Mouse (Mus musculus) bone marrow macrophage, adult 2 months (primary cell): Measurements from ENCODE around the gene Svs6. TPM values are rescaled to one million over a fixed set of nuclear protein-coding genes. Genes with fewer than 3 reads are reported as not detected.

Source experiments
- H3K27ac ChIP-seq: 2 replicates; pipeline ENCODE4 v1.5.1; 2012; ENCODE audit warnings: low read depth, low read length; ENCODE audit not compliant: insufficient read depth
- H3K4me1 ChIP-seq: 2 replicates; pipeline ENCODE4 v1.6.1; 2012; ENCODE audit warnings: low read length; ENCODE audit not compliant: control insufficient read depth, insufficient read depth
- H3K4me3 ChIP-seq: 2 replicates; pipeline ENCODE4 v1.5.1; 2012; ENCODE audit warnings: mild to moderate bottlenecking, low read length, moderate library complexity; ENCODE audit not compliant: insufficient read depth
- CTCF ChIP-seq: IDR thresholded peaks from 2 replicates; pipeline ENCODE4 v1.5.1; 2012; ENCODE audit warnings: low read depth, mild to moderate bottlenecking, low read length, moderate library complexity
- POLR2A ChIP-seq: IDR thresholded peaks from 2 replicates; pipeline ENCODE4 v1.6.1; 2012; ENCODE audit warnings: mild to moderate bottlenecking, low read depth, low read length, borderline replicate concordance
- polyA plus RNA-seq: library from polyadenylated mRNA; stranded (reverse); fragments of >200 nt; gene quantifications from 2 replicates; pipeline ENCODE4 v1.2.4, GENCODE M21; 2012; ENCODE audit not compliant: missing spikeins, insufficient read depth, insufficient read length

Svs6 gene
- polyA plus RNA-seq, 1 experiment = not detected

DNA sequence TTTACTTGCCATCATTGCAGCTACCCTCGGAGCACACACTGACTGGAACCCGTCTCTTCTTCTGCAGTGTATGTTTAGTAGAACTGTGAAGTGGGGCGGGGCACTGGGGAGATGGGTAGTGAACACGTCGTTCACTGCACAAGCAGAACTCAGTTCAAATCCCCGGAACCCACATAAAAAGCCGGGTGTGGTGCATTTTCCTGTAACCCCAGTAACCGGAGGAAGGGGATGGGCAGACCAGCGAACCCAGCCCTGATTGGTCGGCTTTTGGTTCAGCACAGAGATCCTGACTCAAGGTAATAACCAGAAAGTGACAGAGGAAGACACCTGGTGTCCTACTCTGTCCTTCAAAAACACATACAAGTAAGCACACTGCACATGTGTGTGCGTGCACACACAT, 36.8 kb downstream of the Svs6 start:
- H3K4me1 ChIP-seq = peaks cover 11% of the 10 kb centered on the region; the same call in 1 of the 2 replicates
- no peak overlapping the region for H3K4me3 ChIP-seq
- TF ChIP-seq CTCF = no peak
- TF ChIP-seq POLR2A = no peak
- no peak overlapping the region for H3K27ac ChIP-seq

DNA sequence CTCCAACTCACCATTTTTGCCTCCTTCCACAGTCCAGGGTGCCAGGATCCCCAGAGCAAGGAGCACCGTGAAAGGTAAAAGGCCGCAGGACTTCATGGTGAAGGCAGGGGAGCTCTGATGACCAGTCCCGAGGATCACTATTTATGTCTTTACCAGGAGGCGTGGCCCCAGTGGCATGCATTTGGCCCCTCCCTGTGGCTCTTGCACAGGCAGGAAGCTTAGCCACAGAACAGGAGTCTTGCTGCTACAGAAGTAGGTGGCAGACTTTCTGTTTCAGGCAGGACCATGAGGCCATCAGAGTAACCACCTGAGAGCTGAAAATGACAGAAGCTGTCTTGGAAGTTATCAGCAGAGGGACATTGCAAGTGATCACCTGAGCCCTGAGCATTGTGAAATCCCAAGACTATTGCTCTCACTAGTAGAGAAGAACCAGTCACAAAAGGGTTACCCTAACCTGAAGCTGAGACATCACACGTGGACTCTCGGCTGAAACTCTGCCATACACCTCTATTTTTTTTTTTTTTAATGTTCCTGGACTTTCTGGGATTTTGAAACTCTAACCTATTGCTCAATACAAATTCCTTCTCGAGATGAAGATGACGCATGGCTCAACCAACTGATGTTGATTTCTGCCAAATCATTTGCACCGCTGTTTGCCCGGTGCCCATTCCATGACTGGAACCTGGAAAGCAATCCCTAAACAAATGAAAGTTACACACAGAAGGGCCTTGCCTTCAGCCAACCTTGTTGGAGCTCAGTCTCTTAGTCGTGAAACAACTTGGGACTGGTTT, 39.8 kb downstream of the Svs6 start:
- H3K4me3 ChIP-seq = no peak overlapping the region

DNA sequence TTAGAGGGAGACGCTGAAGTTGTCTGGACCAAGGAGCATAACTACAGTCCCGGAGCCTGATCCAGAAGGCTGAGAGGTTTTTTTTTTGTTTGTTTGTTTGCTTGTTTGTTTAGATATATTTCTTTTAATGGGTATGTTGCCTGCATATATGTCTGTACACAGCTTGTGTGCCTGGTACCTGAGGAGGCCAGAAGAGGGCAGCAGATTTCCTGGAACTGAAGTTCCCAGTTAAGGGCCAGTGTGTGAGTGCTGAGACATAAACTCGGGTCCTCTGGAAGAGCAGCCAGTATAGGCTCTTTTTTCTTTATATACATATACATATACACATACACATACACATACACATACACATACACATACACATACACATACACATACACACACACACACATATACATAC, 41.8 kb downstream of the Svs6 start:
- Histone ChIP-seq H3K27ac (no peak overlapping the region), H3K4me3 (no peak overlapping the region), H3K4me1 (peaks cover 22% of the 10 kb centered on the region)
- TF ChIP-seq POLR2A = no peak
- TF ChIP-seq CTCF = no peak

More for the DNA sequence above, 39.8 kb downstream of the Svs6 start:
- Histone ChIP-seq H3K27ac (no peak overlapping the region), H3K4me1 (peaks cover 22% of the 10 kb centered on the region)
- TF ChIP-seq POLR2A (no peak), CTCF (no peak)

DNA sequence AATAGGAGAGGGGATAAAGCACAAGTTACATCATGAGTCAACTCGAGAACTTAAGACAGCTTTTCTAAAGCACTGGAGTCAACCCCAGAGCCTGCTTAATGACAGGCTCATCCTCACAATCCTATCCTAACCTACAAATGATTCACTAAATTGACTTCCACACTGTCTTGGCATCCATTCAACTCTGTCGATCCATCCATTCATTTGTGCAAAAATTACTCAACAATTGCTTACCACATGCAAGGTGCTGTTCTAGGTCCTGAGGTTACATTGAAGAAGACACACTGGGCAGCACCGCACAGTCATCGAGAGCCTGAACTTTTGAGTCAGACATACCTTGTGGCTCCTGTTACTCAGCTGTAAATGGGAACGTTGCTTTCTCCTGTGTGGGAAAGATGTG, 42.5 kb downstream of the Svs6 start:
- Histone ChIP-seq H3K27ac (no peak overlapping the region), H3K4me3 (no peak overlapping the region), H3K4me1 (peaks cover 22% of the 10 kb centered on the region)
- TF ChIP-seq CTCF (no peak), POLR2A (no peak)

DNA sequence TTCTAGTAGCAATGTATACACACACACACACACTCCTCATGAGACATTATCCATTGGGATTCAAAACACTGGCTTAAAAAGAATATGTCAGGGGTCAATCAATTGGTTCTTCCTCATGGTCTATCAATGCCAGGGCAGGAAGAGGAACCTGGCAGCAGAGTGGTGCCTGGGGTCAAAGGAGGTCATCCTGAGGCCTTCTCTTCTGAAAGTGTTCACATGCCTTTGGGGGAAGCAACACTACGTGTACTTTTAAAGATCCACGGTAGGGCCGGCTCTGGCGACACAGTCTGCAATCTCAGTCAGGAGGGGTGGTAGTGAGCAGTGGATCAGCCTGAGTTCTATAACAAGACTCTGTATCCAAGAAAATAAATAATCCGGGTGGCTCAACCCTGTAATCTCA, 43.1 kb downstream of the Svs6 start:
- H3K4me1 ChIP-seq = peaks cover 22% of the 10 kb centered on the region
- no peak overlapping the region for H3K27ac ChIP-seq
- no peak for TF ChIP-seq POLR2A
- TF ChIP-seq CTCF = no peak
- H3K4me3 ChIP-seq = no peak overlapping the region

DNA sequence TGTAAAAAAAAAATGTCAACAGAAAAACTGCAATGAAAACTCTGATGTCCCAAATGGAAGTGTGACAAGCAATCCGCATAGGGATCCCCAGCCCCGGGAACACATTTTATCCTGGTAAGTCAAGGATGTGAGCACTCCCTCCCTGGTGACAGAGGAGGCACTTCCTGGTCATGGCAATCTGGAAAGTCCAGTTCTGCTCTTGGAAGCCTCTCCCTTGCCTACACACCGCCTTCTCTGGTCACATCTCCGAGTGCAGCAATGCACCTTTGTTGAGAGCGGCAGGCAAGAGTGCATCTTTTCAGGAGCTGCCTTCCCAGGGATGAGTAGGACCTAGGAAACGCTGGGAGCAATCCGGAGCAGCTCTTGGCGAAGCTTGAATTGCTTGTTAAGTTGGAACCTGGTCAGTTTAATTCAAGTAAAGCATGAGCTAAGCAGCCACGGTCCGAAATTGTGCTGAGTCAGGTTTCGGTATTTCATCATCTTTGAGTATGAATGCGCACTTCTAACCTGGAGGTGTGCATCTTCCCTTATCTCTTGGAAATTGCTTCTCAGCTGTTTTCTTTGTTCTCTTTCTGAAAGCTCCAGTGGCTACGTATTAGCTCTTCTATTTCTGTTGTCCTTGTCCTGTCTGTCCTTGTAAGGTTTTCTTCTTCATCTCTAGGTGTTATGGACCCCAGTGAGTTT, 44.6 kb downstream of the Svs6 start:
- no peak overlapping the region for H3K27ac ChIP-seq
- peaks cover 24% of the 10 kb centered on the region for H3K4me1 ChIP-seq
- TF ChIP-seq POLR2A = no peak
- no peak for TF ChIP-seq CTCF
- H3K4me3 ChIP-seq = no peak overlapping the region

DNA sequence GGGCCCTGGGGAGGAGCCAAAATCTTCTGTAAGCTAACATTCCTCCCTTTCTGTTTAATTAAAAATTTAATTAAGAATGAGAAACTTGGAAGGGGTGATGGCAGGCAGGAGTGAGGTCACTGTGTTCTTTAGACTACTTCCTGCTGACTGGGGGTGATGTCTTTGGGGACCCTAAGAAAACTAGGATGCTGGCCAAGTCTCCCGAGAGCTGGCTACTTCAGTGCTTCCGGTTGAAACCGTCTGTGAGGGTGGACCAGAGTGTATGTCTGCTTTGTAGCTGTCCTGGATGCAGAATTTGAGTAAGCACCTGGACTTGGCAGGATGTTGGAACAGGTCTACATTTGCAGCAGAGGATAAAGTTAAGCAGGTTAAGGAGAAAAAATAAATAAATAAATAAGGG, 50.4 kb downstream of the Svs6 start:
- H3K27ac ChIP-seq = no peak overlapping the region
- peaks cover 12% of the 10 kb centered on the region for H3K4me1 ChIP-seq
- no peak for TF ChIP-seq POLR2A
- no peak overlapping the region for H3K4me3 ChIP-seq

Other genes with a start within 250 kb of the Svs6 start
- 69.9 and 82.6 TPM in 2 replicates for gene Stk4, start 246.4 kb upstream of the Svs6 start, polyA plus RNA-seq
- 60.6 and 63.8 TPM in 2 replicates for gene Tomm34, start 245.6 kb upstream of the Svs6 start, polyA plus RNA-seq
- gene Kcns1, start 145.6 kb upstream of the Svs6 start, polyA plus RNA-seq = not detected in 2 replicates
- gene Wfdc5, start 134.0 kb upstream of the Svs6 start, polyA plus RNA-seq = not detected in 2 replicates
- gene Wfdc12, start 126.1 kb upstream of the Svs6 start, polyA plus RNA-seq = not detected in 2 replicates
- gene Wfdc15a, start 116.6 kb upstream of the Svs6 start, polyA plus RNA-seq = not detected in 2 replicates
- gene Wfdc15b, start 95.1 kb upstream of the Svs6 start, polyA plus RNA-seq = not detected in 2 replicates
- gene Svs2, start 78.3 kb upstream of the Svs6 start, polyA plus RNA-seq = not detected in 2 replicates
- gene Svs3b, start 60.1 kb upstream of the Svs6 start, polyA plus RNA-seq = not detected in 2 replicates
- not detected in 2 replicates for gene Svs4, start 38.3 kb upstream of the Svs6 start, polyA plus RNA-seq
- not detected in 2 replicates for gene Svs3a, start 27.5 kb upstream of the Svs6 start, polyA plus RNA-seq
- gene Svs5, start 16.0 kb downstream of the Svs6 start, polyA plus RNA-seq = not detected in 2 replicates
- 2.1 and 2.3 TPM in 2 replicates for gene Slpi, start 72.3 kb downstream of the Svs6 start, polyA plus RNA-seq
- gene Rbpjl, start 86.4 kb downstream of the Svs6 start, polyA plus RNA-seq = not detected in 2 replicates
- gene Matn4, start 88.4 kb downstream of the Svs6 start, polyA plus RNA-seq = not detected in 2 replicates
- gene Sdc4, start 127.1 kb downstream of the Svs6 start, polyA plus RNA-seq = 125 and 132 TPM in 2 replicates
- 33.3 and 33.9 TPM in 2 replicates for gene Sys1, start 140.2 kb downstream of the Svs6 start, polyA plus RNA-seq
- gene Gm20458, start 144.2 kb downstream of the Svs6 start, polyA plus RNA-seq = not detected in 2 replicates
- gene Trp53tg5, start 157.0 kb downstream of the Svs6 start, polyA plus RNA-seq = not detected in 2 replicates
- gene Dbndd2, start 169.4 kb downstream of the Svs6 start, polyA plus RNA-seq = 67.6 and 75.8 TPM in 2 replicates
- gene Pigt, start 180.8 kb downstream of the Svs6 start, polyA plus RNA-seq = 58.5 and 80.9 TPM in 2 replicates
- gene Wfdc2, start 245.7 kb downstream of the Svs6 start, polyA plus RNA-seq = not detected in 2 replicates